Mouse (Mus musculus) kidney, adult 2 months (tissue): ENCODE measurements around the gene Ivns1abp.

ENCODE experiments used
- CTCF ChIP-seq: fragments of 200-500 bp; conservative IDR thresholded peaks from 2 replicates; pipeline ENCODE4 v1.5.1; 2011; ENCODE audit warnings: low read depth, mild to moderate bottlenecking, control low read depth, low read length, moderate library complexity, mixed read lengths; ENCODE audit not compliant: insufficient read depth, insufficient read length
- POLR2A ChIP-seq: fragments of 200-500 bp; IDR thresholded peaks from one replicate; pipeline ENCODE4 v1.6.1; 2011; ENCODE audit warnings: low read depth, low read length, control low read depth

DNA sequence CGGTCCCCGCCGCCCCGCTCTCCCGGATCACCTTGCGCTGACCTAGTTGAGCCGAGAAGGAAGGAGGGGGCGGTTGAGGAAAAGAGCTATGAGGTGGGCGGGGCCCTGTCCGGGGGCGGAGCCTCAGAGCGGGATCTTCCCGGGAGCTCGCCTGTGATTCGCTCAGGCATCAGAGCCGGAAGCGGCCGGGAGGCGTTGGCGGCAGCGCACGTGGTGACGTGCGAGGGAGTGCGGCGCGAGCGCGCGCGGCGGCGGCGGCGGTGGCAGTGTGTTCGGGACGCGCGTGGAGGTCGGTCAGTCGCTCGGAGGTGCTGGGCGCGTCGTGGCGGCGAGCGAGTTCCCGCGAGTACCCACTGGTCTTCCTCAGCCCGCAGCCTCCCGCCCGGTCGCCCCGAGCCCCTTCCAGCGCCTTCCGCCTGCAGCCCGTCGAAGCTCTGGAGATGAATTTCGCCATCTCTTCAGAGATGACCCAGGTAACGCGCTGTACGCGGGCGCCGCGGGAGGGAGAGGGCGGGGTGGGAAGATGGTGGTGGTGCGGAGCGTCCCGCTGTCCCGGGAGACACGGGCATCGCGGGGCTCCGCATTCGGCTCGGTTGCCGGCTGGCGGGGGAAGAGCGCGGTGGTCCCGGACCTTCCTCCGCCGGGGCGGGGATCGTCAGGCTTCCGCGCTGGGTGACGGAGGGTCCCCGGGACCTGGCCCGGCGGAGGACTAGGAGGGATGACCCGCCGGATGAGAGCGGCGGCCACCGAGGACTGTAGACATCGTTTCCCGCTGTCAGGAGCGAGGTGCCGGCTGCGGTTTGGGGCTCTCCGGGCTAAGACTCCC is at the start of gene Ivns1abp:
- TF ChIP-seq POLR2A (peak; percentile 79), CTCF (no peak)
